Mouse (Mus musculus): ENCODE data around the gene Snhg11.

The Snhg11 gene
- long read RNA-seq, experiment 1, full-length matches to known transcripts = 27 of 33 reads
- long read RNA-seq, experiment 1, partial matches to known transcripts = 0 of 33 reads
- long read RNA-seq, experiment 1, other reads (novel, unspliced or antisense) = 6 of 33 reads
- long read RNA-seq, experiment 2, full-length matches to known transcripts = 18 of 20 reads
- long read RNA-seq, experiment 2, partial matches to known transcripts = 0 of 20 reads
- long read RNA-seq, experiment 2, other reads (novel, unspliced or antisense) = 2 of 20 reads

DNA sequence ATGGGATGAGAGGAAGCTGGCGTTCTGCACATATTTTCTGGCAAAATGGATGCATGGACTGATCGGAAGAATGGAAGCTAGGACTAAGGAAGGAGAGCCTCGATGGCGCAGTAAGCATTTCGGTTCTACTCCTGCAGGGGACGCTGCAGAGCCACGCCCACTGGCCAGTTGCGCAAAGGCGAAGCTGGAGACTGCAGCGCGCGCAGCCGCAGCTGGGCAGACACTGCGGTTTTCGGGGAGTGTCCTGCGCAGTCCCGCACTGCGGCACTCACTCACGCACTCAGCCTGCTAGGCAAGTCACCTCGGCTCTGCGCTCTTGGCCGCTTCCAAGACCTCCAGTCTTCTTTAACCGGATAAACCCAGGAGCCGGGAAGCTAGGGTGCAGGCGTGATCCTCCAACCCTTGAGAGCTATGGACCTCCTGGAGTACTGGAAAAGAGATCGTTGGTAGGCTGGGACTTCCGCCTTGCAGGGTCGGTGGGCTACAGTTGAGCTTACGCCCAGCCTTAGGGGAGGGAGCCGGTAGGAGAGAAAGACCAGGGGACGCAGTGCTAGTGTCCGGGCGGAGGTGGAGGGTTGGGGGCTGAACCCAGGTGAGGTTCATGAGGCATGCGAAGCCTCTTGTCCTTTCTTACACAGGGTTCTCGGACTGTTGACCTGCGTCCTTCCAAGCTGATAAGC, at the start of gene Snhg11:
Gene Snhg11 (plus strand): TSS at position 196 of the 680 bp plus-strand sequence.
- intact Hi-C loops (cut with DNase I) = no loop called here

DNA sequence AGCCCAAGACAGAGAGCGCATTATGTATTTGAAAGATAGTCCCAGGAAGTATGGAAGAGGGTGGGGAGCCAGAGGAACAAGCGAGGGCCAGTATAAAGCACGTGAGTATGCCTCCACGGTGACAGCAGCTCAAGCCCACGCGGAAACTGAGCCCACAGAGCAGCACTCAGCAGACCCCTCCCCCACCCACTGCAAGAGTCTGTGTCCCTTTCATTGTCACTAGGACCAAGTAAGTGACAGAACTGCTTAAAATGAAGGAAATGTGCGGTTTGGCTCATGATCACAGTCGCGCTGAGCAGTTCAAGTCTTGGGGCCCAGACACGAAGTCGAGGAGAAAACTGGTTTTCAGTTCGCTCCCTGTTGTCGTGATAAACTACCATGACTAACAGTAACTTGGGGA, 41.1 kb upstream of the Snhg11 start:
- intact Hi-C loops (cut with DNase I) = no loop called here

DNA sequence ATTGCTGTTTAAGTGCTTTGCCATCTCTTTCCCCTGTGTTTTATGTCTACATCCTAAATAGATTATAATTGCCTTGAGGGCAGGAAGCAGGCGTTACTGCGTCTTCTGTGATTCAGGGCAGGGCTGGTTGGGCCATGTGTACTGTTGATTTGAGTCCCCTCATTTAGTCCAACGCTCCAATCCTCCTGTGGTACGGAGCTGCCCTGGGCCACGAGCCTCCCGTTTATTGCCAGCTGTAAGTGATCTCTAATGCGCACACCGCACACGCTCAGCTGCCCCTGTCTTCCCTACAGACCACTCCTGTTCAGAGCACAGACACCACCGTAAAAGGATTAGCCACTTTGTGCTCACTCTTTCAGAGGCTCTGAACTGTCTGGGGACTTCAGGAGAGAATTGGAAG, 37.7 kb upstream of the Snhg11 start:
- intact Hi-C loops (cut with DNase I) = no loop called here

DNA sequence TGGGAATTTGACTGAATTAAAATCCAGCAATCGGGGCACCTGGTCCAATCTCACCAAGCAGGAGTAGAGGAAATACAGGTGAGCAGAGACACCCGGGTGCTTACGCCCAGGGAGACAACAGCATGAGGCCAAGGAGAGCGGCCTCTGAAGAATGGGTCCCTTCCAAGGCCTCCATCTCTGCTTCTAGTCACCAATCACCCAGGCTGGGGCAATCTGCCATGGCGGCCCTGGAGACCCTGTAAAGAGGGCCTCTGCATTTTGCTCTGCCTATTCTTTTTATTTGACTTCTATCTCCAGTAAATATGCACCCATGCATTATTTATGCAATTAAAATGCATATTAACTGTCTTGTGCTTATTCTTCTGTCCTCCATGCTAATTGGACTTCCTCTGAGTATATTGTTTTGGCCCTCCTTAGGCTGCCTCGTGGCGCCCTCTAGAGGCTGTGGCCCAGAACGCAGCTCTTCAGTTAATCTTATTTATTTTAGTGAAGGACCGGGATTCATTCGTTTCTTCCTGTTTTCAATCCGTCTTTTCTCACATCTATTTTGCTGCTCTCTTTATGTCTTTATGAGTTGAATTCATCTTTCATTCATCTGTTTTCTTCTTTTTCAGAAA, 35.4 kb upstream of the Snhg11 start:
- intact Hi-C loops (cut with DNase I) = loop anchor here (5.0 to 10.0 kb wide), 3 partner anchors 58 to 735 kb away; no protein-coding TSS in a partner anchor

DNA sequence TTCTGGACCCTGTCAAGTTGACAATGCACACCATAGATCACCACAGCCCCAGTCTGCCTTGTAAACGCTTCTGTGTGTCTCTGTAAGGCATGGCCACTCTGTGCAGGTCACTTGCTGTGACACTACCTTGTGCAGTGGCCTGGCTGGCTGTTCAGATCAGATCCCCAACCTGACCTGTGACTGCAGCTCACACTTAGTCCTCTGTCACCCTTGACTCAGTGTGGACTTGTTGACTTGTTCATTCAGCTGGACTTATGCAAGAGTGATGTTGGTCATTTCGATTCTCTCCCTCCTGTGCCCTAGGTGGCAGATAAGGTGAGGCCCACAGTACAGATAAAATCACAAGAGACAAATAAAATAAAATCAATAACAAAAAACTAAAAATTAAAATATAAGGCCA, 34.1 kb upstream of the Snhg11 start:
- intact Hi-C loops (cut with DNase I) = loop anchor here (5.0 to 10.0 kb wide), 3 partner anchors 59 to 737 kb away; no protein-coding TSS in a partner anchor

DNA sequence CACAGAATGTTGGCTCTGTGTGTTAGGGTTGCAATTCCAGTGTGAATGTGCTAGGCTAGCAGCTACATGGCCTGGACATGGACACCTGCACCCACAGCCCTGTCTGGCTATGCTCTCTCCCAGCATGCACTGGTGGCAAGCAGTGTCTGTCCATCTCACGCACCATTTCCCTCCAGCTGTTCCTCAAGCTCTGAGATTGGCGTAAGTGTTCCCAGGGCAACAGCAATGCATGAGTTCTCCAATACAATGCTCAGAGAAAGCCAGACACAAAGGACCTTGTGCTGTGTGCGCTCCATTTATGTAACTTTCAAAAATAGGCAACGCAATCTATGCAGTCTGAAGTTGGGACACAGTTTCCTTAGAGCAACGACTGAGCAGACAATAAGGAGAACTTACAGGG, 31.9 kb upstream of the Snhg11 start:
- intact Hi-C loops (cut with DNase I) = loop anchor here (5.0 to 10.0 kb wide), 3 partner anchors 61 to 739 kb away; no protein-coding TSS in a partner anchor

DNA sequence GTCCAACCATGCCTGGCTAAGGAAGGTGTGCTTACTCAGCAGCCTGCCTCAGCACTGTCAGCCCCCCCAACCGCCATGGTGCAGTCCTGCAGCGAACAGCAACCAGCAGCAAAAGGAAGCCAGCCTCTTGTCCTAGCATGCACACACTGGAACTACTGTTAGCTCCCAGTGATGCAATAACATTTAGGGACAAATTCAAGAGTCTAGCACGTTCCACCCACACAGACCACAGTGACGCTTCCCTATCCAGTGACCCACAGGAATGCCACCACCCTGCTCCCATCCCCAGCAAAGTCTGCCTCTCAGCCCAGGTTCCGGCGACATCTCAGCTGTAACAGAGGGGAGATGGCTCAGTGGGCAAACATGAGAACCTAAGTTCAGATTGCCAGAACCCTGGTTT, 29.0 kb upstream of the Snhg11 start:
- intact Hi-C loops (cut with DNase I) = loop anchor here (5.0 to 10.0 kb wide), 3 partner anchors 139 to 742 kb away; no protein-coding TSS in a partner anchor

DNA sequence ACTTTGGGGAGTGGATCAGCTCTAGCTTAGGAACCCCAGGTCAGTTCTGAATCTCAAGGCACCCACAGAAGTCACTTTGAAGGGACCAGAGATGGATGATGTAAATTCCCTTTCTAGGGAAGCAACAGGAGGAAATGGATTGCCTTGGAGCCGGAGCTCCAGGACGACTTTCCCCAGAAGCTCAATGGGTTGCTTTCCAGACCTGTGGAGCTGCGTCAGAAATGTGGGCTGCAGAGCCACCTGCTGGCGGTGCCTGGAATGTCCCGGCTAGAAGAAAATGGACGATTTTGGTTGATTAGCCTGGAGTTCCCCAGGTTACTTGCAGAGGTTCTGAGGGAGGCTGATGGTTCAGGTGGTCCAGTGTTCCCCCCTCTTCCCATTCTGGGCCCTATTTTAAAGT, 27.6 kb upstream of the Snhg11 start:
- intact Hi-C loops (cut with DNase I) = loop anchor here (5.0 to 10.0 kb wide), 3 partner anchors 141 to 743 kb away; no protein-coding TSS in a partner anchor

DNA sequence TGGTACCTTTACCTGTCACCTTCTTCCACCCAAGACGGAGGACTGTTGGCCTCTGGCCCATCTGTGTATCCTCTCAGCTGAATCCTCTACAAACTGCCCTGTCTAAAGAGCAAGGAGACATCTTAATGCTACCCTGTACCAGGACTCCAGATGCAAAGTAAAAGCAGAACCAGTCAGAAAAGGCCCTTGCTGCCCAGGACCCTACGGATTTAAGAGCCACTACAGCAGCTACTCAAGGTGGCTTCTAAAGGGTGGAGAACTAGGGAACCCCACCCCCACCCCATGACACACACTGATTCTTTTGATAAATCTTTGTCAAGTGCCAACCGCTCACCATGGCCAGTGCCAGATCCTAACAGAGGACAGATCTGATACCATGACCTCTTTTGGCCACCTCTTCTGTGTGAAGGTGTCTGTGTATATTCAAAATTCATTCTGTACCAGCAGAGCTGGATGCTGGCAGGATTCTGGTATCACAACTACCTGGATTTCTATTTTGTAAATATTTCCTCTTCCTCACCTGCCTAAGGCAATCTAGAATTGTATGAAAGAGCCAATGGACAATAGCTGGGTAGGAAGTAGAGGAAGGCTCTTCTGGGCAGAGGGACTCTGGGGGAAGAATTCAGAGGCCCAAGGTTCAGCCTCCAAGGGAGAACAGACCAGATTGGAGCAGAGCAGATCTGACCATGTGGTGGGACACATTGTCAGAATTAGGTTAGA, 22.5 kb upstream of the Snhg11 start:
- intact Hi-C loops (cut with DNase I) = no loop called here

DNA sequence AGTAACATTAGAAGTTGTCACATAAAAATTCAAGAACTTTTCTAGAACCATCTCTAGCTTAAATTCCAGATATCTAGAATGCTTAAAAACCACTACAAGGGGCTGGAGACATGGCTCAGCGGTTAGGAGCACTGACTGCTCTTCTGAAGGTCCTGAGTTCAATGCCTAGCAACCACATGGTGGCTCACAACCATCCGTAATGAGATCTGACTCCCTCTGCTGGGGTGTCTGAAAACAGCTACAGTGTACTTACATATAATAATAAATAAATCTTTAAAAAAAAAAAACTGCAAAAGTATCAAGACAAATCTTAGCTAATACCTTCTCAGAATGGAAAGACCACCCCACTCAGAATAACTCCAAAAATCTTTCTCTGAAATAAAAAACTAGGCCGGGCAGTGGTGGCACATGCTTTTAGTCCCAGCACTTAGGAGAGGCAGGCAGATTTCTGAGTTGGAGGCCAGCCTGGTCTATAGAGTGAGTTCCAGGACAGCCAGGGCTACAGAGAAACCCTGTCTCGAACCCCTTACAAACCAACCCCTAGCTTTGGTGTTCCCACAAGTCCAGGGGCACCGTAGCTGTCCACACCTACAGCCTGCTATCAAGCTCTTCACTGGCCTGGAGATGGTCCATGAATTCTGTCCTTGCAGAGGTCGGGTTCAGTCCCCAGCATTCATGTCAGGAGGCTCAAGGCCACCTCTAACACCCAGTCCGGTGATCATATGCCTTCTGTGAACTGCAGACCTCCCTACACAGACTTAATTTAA, 20.9 kb upstream of the Snhg11 start:
- intact Hi-C loops (cut with DNase I) = no loop called here

DNA sequence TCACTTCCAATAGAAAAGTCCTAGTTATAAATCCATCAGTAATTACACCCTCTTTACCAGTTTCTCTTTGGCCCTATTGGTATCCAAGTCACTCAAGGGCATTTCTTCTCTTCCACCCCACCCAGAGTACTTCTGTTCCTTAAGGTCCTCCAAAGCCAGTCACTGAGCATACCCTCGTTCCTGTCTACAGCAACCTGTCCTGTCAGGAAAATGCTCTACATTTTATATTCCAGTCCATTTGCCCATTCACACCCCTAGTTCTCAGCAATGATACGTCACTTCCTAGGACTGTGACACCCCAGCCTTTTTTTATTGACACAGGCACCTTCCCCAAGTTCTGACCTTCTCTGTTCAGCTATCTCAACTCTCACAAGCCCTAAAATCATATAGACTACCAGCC, 20.2 kb upstream of the Snhg11 start:
- intact Hi-C loops (cut with DNase I) = no loop called here

DNA sequence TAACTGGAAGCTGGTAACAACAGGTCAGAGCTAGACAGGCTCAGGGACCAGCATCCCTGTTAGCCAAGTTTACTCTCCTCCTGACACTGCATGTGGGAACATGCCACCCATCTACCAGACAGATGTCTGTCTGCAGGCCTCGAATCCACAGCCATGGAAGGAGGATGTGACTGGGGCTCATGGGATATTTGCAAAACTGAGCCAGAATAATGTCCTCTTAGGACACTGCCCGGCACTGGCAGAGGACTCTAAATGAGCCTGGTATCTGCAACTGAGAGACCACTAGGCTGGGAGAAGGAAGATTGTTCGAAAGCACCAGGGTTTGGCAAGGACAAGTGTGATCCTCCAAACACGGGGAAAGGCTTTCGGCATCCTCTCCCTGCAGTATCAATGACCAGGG, 19.3 kb upstream of the Snhg11 start:
- intact Hi-C loops (cut with DNase I) = no loop called here

DNA sequence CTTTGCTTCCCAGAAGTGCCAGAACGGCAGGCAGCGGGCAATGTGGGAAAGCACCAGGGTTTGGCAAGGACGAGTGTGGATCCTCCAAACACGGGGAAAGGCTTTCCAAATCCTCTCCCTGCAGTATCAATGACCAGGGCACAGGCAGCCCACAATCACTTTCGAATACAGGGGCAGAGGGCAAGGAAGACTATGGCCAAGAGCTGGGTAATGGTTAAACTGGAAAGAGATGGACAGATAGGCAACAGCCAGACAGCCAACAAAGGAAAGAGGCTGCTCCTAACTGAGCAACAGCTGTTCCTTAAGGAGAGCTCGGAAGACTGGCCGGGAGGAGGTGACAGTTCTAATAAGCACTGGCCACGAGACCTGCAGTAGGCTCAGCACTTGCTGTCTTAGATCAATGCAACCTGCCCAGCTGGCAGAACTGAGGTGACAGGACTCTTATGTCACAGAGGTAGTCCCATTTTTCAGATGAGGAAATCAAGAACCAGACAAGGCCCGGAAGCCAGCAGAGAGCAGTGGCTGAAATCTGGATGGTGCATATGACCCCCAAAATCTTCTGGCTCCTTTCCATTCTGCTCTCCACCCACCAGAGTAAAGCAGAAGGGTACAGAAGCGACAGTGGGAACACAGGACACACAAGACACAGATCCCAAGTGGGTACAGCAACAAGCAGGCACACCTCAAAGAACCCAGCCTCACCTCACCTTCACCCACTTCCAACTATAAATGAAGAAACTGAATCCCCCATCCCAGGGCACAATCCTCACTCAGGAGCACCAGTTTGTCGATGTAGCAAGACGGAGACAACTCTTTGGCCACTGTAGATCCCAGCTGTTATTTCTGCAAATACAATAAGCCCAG, 15.4 kb upstream of the Snhg11 start:
- intact Hi-C loops (cut with DNase I) = no loop called here

DNA sequence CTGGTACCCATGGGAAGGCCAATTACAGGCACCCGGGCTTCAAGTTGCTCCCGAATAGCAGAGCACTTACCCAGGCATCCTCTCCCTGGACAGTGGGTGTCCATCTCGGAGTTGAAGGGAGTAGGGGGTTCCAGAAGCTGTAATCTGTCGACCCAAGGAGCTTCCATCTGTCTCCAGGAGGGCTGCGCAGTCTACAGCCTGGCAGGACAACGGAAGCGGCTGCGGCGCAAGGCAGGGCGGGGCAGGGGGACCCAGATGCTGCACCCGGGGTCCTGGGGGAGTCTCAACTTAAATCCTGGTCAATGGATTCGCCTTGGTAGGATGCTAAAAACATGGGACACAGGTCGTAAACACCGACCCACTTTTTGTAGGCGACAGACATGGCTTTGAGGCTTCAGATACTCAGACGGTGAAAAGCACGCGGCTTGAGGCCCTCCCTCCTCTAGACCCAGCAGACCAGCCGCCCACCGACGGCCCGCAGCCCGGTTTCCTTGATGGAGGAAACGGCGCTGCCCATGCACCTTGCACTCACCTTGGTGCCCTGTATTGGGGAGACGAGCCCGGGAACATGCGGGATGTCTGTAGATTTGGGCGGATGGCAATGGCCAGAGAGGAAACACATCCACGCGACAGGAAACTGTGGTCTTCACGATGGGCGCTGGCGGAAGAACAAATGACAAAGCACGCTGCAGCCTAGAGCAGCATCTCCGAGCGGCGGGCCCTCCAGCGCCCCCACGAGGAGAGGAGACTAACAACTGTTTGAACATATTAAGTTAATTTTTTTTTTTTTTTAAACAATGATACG, 14.4 kb upstream of the Snhg11 start:
- intact Hi-C loops (cut with DNase I) = no loop called here

DNA sequence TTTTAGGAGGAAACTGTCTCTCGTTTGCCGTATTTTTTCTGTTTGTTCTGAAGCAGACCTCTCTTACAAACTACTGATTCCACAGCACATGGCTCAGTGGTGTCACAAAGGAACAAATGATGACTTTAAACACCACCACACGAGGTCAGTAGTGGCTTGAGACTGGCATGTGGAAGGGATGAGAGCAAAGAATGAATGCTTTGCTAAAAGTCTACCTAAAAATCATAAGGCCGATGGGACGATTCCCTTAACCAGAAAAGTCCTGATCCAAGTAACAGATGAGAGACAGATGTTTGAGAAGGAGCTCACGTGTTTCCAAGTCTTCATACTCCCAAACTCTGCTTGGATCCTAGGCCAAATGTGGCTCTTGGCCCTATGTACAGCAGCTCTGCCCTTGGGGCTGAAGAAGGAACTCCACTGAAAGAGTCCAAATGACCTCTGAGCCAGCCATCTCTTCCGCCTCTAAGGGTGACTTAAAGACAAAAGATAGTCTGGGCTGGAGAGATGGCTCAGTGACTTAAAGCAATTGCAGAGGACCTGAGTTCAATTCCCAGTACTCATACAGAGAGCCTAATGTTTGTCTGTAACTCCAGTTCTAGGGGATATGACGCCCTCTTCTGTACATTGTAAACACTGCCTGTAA, 13.6 kb upstream of the Snhg11 start:
- intact Hi-C loops (cut with DNase I) = no loop called here

DNA sequence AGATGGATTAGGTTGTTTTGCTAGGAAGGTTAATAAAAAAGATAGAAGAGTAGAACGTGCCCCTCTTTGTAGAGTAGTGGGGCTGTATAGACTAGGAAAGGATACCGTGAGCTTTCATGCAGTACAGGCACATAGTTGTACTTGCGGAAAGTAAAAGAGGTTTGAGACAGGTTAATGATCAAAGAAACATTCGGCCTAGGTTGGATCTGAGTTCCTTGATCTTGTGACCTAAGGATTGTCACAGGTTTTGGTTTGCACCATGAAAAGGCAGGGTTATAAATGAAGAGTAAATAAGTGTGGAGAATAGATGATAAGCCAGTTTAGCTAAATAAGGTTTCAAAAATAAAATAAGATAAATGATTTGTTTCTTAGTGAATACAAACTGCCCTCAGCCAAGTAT, 11.3 kb upstream of the Snhg11 start:
- intact Hi-C loops (cut with DNase I) = no loop called here

DNA sequence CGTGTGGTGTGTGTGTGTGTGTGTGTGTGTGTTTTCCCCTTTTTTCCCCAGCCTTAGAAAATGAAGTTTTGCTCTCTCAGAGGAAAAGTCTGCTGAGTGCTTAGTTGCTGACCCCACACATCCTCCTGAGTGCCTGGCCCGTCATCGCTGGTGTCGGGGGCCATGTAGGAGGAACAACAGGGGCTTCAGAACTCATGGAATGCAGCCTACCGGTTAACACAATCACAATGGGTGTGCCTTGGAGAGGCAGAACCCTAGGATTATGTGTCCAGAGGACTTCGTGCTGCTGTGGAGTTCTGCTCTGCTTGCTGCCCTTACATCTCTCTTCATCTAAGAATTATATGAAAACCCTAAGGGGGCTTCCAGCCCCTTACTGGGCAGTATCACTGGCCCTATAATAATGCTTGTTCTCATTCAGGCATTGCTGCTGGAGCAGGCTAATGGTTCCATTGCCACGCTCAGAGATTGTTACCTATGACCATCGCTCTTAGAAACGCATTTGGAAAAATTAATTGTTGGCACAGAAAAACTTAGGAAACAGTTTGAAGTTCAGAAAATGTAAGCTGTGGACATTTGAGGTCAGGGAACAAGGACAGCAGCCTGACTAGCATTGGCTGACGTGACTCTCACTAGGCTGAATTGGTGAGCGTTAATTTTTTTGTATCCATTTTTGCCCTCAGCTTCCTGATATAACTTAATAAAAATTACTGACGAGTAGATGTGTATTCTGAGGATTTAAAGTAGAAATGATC, 10.2 kb upstream of the Snhg11 start:
- intact Hi-C loops (cut with DNase I) = no loop called here

DNA sequence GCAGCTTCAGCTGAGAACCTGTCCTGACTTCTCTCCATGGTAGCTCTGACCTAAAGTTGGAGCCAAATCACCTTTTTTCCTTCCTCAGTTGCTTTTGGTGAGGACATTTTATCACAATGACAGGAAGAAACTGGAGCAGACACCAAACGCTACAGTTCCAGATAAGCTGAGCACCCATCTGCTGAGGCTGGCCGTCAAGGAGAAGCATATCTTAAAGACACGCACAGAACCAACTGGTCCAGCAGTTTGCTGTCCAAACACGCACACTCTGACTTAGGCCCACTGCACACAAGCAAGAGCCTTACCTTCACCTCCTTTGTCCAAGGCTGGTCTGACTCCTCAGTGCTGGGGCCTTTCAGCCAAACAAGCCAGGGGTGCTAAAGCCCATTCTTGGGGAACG, 7.8 kb upstream of the Snhg11 start:
- intact Hi-C loops (cut with DNase I) = no loop called here

Measured in adrenal gland (tissue).